Mouse (Mus musculus) ES-Bruce4 (cell line): ENCODE data around the gene Tmem62. TPM values are rescaled to one million over a fixed set of nuclear protein-coding genes. Genes with fewer than 3 reads are reported as not detected.

Source experiments
- H3K27ac ChIP-seq: 2 replicates; pipeline ENCODE4 v1.5.1; 2012; ENCODE audit warnings: low read length, inconsistent platforms; ENCODE audit not compliant: insufficient read depth
- H3K27me3 ChIP-seq: 2 replicates; pipeline ENCODE4 v1.6.1; 2012; ENCODE audit warnings: mild to moderate bottlenecking, low read length, inconsistent platforms; ENCODE audit not compliant: control insufficient read depth, poor library complexity, insufficient read depth, severe bottlenecking
- H3K36me3 ChIP-seq: 2 replicates; pipeline ENCODE4 v1.6.1; 2012; ENCODE audit warnings: inconsistent platforms, mild to moderate bottlenecking, low read length, moderate library complexity; ENCODE audit not compliant: control insufficient read depth, poor library complexity, insufficient read depth, severe bottlenecking
- H3K4me1 ChIP-seq: one replicate; pipeline ENCODE4 v1.8.1; 2011; ENCODE audit warnings: low read length; ENCODE audit not compliant: control insufficient read depth, insufficient read depth
- H3K4me3 ChIP-seq: 2 replicates; pipeline ENCODE4 v1.5.1; 2011; ENCODE audit warnings: low read depth, mild to moderate bottlenecking, low read length
- H3K9ac ChIP-seq: 2 replicates; pipeline ENCODE4 v1.6.1; 2012; ENCODE audit warnings: low read depth, mild to moderate bottlenecking, inconsistent platforms; ENCODE audit not compliant: poor library complexity, severe bottlenecking
- H3K9me3 ChIP-seq: replicated peaks from 2 replicates; pipeline ENCODE4 v1.6.1; 2012; ENCODE audit warnings: mild to moderate bottlenecking, low read length, inconsistent platforms; ENCODE audit not compliant: control insufficient read depth, poor library complexity, insufficient read depth, severe bottlenecking
- CTCF ChIP-seq: IDR thresholded peaks from one replicate; pipeline ENCODE4 v1.8.1; 2011; ENCODE audit warnings: low read depth, low read length
- EP300 ChIP-seq: IDR thresholded peaks from 2 replicates; pipeline ENCODE4 v1.6.1; 2011; ENCODE audit warnings: low read depth, low read length; ENCODE audit not compliant: insufficient read depth
- POLR2A ChIP-seq: IDR thresholded peaks from one replicate; pipeline ENCODE4 v1.8.1; 2011; ENCODE audit warnings: low read length; ENCODE audit not compliant: insufficient read depth
- polyA plus RNA-seq: library from polyadenylated mRNA; stranded (reverse); fragments of >200 nt; gene quantifications from 2 replicates; pipeline ENCODE4 v1.2.4, GENCODE M21; 2011; ENCODE audit warnings: low read depth; ENCODE audit not compliant: missing spikeins, insufficient read depth, insufficient read length

Gene Tmem62
- polyA plus RNA-seq, 1 experiment: 9.5 TPM

- H3K9me3 ChIP-seq: no peaks in the 10 kb centered on the region
- H3K27me3 ChIP-seq: no peaks in the 10 kb centered on the region
- no peaks in the 10 kb centered on the region for H3K36me3 ChIP-seq
- TF ChIP-seq POLR2A (no peak), EP300 (no peak), CTCF (no peak)
- H3K4me3 ChIP-seq: no peak overlapping the region
- H3K4me1 ChIP-seq: no peaks in the 10 kb centered on the region
- no peak overlapping the region for H3K9ac ChIP-seq
- H3K27ac ChIP-seq: no peak overlapping the region
Observed at GRCm38 (mm10) chr2:121054060-121054459, 77.2 kb downstream of the Tmem62 start.

GRCm38 (mm10) chr2:121055915-121056314, 79.1 kb downstream of the Tmem62 start:
- no peak overlapping the region for H3K4me3 ChIP-seq
- no peaks in the 10 kb centered on the region for H3K9me3 ChIP-seq
- H3K9ac ChIP-seq: no peak overlapping the region
- no peak for TF ChIP-seq CTCF
- no peak for TF ChIP-seq EP300
- H3K27ac ChIP-seq: no peak overlapping the region
- no peaks in the 10 kb centered on the region for H3K36me3 ChIP-seq
- no peaks in the 10 kb centered on the region for H3K4me1 ChIP-seq
- no peaks in the 10 kb centered on the region for H3K27me3 ChIP-seq

Other genes starting within 250 kb of the Tmem62 start
- 17.0 and 19.7 TPM in 2 replicates for gene Cdan1, start 126.9 kb upstream of the Tmem62 start, polyA plus RNA-seq
- gene Ttbk2, start 126.4 kb upstream of the Tmem62 start, polyA plus RNA-seq: 10.7 and 13.0 TPM in 2 replicates
- gene Ubr1, start 6.3 kb upstream of the Tmem62 start, polyA plus RNA-seq: 29.5 and 30.6 TPM in 2 replicates
- gene Ccndbp1, start 31.4 kb downstream of the Tmem62 start, polyA plus RNA-seq: 30.9 and 33.9 TPM in 2 replicates
- gene Epb42, start 60.1 kb downstream of the Tmem62 start, polyA plus RNA-seq: not detected in 2 replicates
- gene Tgm5, start 108.8 kb downstream of the Tmem62 start, polyA plus RNA-seq: not detected in 2 replicates
- gene Tgm7, start 132.8 kb downstream of the Tmem62 start, polyA plus RNA-seq: not detected in 2 replicates
- 11.1 and 12.2 TPM in 2 replicates for gene Adal, start 163.4 kb downstream of the Tmem62 start, polyA plus RNA-seq
- gene Lcmt2, start 163.6 kb downstream of the Tmem62 start, polyA plus RNA-seq: 3.1 and 3.3 TPM in 2 replicates
- 42.5 and 52.4 TPM in 2 replicates for gene Tubgcp4, start 193.6 kb downstream of the Tmem62 start, polyA plus RNA-seq
- 6.1 and 6.4 TPM in 2 replicates for gene Zscan29, start 194.1 kb downstream of the Tmem62 start, polyA plus RNA-seq